In the genomic region with DNA sequence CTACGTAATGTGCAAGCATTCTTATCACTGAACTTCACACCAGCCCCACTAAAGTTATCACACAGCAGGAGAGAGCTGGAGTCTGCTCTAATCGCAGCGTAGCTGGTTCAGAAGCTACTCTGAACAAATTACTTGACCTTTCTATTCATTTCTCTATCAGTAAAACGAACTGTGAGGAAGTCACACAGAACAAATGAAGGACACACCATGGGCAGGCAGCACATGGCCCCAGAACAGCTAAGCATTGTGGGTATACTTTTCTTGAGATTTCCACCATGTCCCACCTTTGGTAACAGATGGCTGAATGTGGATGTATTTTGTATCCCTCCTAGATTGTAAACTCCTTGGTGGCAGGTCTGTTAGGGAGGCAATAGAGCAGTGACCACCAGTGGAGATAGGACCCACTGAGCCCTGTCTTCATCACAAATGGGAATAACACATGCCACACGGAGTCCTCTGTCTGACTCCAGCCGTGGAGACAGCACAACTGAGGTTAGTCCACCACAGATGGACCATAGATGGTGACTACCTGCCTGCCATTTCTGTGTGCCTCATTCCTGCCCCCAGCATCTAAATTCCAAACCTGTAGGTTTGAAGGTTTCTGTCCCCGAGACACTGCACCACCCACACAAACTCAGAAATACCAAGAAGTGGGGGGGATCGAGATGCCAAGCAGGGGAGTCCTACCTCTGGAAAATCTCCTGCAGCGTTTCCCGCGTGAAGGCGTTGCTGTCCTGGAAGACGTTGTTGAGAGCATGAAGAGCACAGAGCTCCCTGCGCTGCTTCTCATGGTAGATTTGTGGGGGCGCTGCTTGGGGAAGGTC, we compare ENCODE assay signal across 8 mouse cellular contexts. TPM values are rescaled to one million over a fixed set of nuclear protein-coding genes. Genes with fewer than 3 reads are reported as not detected.
A peak's percentile ranks its signal among the peaks of the same experiment; 100 is the strongest.
DNase-seq lines count a peak whose midpoint lies in the region; ATAC-seq and TF ChIP-seq lines count a peak whose summit lies in the region.

No protein-coding gene starts in this region.

- peaks cover 61% of the 10 kb centered on the region for H3K79me2 ChIP-seq in macrophage (ENCODE audit: inconsistent target)

- no peak for ATAC-seq in heart, embryonic 12.5 days (ENCODE audit: insufficient number of reproducible peaks, low FRiP score)
- no peak for ATAC-seq in forebrain, postnatal 0 days
- ATAC-seq in activated CD4-positive, CD25-positive, alpha-beta regulatory T cell, adult 4 months, result no peak

- peak overlapping the region; percentile 97 for H3K9ac ChIP-seq in heart, embryonic 12.5 days
- peak overlapping the region; percentile 90 for H3K9ac ChIP-seq in ES-Bruce4 (ENCODE audit: low read depth, poor library complexity, severe bottlenecking)
- H3K9ac ChIP-seq in forebrain, postnatal 0 days, result peak overlapping the region; percentile 71

- H3K4me1 ChIP-seq in heart, embryonic 12.5 days (replicated peaks), result peaks cover 60% of the 10 kb centered on the region
- peaks cover 4% of the 10 kb centered on the region for H3K4me1 ChIP-seq in ES-Bruce4 (ENCODE audit: control insufficient read depth, insufficient read depth, low read length)
- H3K4me1 ChIP-seq in forebrain, postnatal 0 days (ENCODE audit: insufficient read depth), result peaks cover 31% of the 10 kb centered on the region

- no peak for TF ChIP-seq EP300 in ES-Bruce4 (IDR thresholded peaks at IDR 0.05; ENCODE audit: insufficient read depth, low read depth, low read length)

- H3K27me3 ChIP-seq in heart, embryonic 12.5 days (replicated peaks), result no peaks in the 10 kb centered on the region
- no peaks in the 10 kb centered on the region for H3K27me3 ChIP-seq in ES-Bruce4 (ENCODE audit: control insufficient read depth, insufficient read depth, low read length, poor library complexity, severe bottlenecking)
- H3K27me3 ChIP-seq in forebrain, postnatal 0 days (ENCODE audit: insufficient read depth, low read length), result no peaks in the 10 kb centered on the region

- H3K4me2 ChIP-seq in heart, embryonic 12.5 days, result peak overlapping the region; percentile 95
- H3K4me2 ChIP-seq in forebrain, postnatal 0 days (ENCODE audit: low read depth), result peak overlapping the region; percentile 70

- H3K36me3 ChIP-seq in heart, embryonic 12.5 days, result no peaks in the 10 kb centered on the region
- no peaks in the 10 kb centered on the region for H3K36me3 ChIP-seq in ES-Bruce4 (ENCODE audit: control insufficient read depth, insufficient read depth, low read length, poor library complexity, severe bottlenecking)
- no peaks in the 10 kb centered on the region for H3K36me3 ChIP-seq in forebrain, postnatal 0 days (ENCODE audit: insufficient read depth)
- H3K36me3 ChIP-seq in macrophage (ENCODE audit: inconsistent target), result no peaks in the 10 kb centered on the region

- TF ChIP-seq POLR2A in ES-Bruce4 (IDR thresholded peaks at IDR 0.05; ENCODE audit: insufficient read depth, low read length), result no peak

- no peak for DNase-seq in heart, adult 8-10 months (ENCODE audit: low spot score)
- no peak for DNase-seq in forebrain, postnatal 0 days
- no peak for DNase-seq in gastrocnemius, adult 18-20 months (ENCODE audit: low spot score)
- no peak for DNase-seq in adrenal gland, adult 18-20 months (ENCODE audit: low spot score in 2 of 2)

- H3K9me3 ChIP-seq in heart, embryonic 12.5 days (replicated peaks), result no peaks in the 10 kb centered on the region
- H3K9me3 ChIP-seq in ES-Bruce4 (replicated peaks; ENCODE audit: control insufficient read depth, insufficient read depth, low read length, poor library complexity, severe bottlenecking), result no peaks in the 10 kb centered on the region
- no peaks in the 10 kb centered on the region for H3K9me3 ChIP-seq in forebrain, postnatal 0 days (ENCODE audit: low read length)

- H3K27ac ChIP-seq in heart, embryonic 12.5 days (ENCODE audit: poor library complexity, severe bottlenecking), result peak overlapping the region; percentile 69
- no peak overlapping the region for H3K27ac ChIP-seq in ES-Bruce4 (ENCODE audit: insufficient read depth, low read length)
- no peak overlapping the region for H3K27ac ChIP-seq in forebrain, postnatal 0 days (ENCODE audit: low read depth, low read length)
- H3K27ac ChIP-seq in macrophage, result no peak overlapping the region

- WGBS in heart, embryonic 12.5 days, result 2% methylated on average over 15 of the region's 15 CpGs
- 12% methylated on average over 15 of the region's 15 CpGs for WGBS in forebrain, postnatal 0 days
- WGBS in macrophage (ENCODE audit: missing documents), result 26% methylated on average over 13 of the region's 15 CpGs

- no peak for TF ChIP-seq CTCF in ES-Bruce4 (IDR thresholded peaks at IDR 0.05; ENCODE audit: low read depth, low read length)
- TF ChIP-seq CTCF in forebrain, postnatal 0 days (IDR thresholded peaks at IDR 0.05; ENCODE audit: low read depth), result no peak

- H3K4me3 ChIP-seq in heart, embryonic 12.5 days, result peak overlapping the region; percentile 91
- H3K4me3 ChIP-seq in ES-Bruce4 (ENCODE audit: low read depth, low read length) (peak overlapping the region; percentile 48), macrophage (ENCODE audit: inconsistent target) (peak overlapping the region; percentile 55)
- H3K4me3 ChIP-seq in forebrain, postnatal 0 days (ENCODE audit: low read depth, low read length), result peak overlapping the region; percentile 71

RNA-seq across cellular contexts. Expression of a gene that starts 1.5 kb away (rescaled TPM):
- 29.0 and 29.1 TPM in 2 replicates for polyA plus RNA-seq in heart, embryonic 12.5 days (2016; fragmentation: Nextera tagmentation; extraction: Ambion mirVana)
- 10 to 100 TPM; 19.7 to 28.9 (median 23.3) TPM for total RNA-seq in heart, adult 8-10 months (2022)
- polyA plus RNA-seq in ES-Bruce4 (2011; ENCODE audit: insufficient read depth, insufficient read length, low read depth, missing spikeins) (20.7 and 20.9 TPM in 2 replicates), macrophage (2018) (13.3 to 18.4 TPM (median 16.8 TPM) in 3 replicates)
- 49.2 and 54.1 TPM in 2 replicates for total RNA-seq in forebrain, postnatal 0 days (2014; rRNA removed)
- 18.6 and 20.2 TPM in 2 replicates for polyA plus RNA-seq in forebrain, postnatal 0 days (2015; fragmentation: Nextera tagmentation; extraction: Ambion mirVana)
- total RNA-seq in macrophage (2018; cell fraction: chromatin; rRNA removed), result 10 to 100 TPM in 1 of 26 experiments, 1 to 10 TPM in 25; 1.7 to 10.0 (median 4.2) TPM
- 10 to 100 TPM; 12.9 to 25.9 (median 17.1) TPM for total RNA-seq in macrophage (2018; cell fraction: cytosol; rRNA removed)
- total RNA-seq in macrophage (2018; cell fraction: nucleus; rRNA removed), result 10 to 100 TPM in 16 of 26 experiments, 1 to 10 TPM in 10; 5.7 to 18.4 (median 10.6) TPM
- polyA plus RNA-seq in activated CD4-positive, CD25-positive, alpha-beta regulatory T cell, adult 4 months (2017; shearing (Covaris generic)), result 1 to 10 TPM; 2.9 to 3.6 TPM
- 10 to 100 TPM; 13.9 to 17.6 TPM for total RNA-seq in gastrocnemius, adult 18-20 months (2021)
- 10 to 100 TPM; 35.9 to 40.3 TPM for total RNA-seq in adrenal gland, adult 18-20 months (2021)

RNA-seq across cellular contexts. Expression of a gene that starts 4.4 kb away (rescaled TPM):
- polyA plus RNA-seq in heart, embryonic 12.5 days (2016; fragmentation: Nextera tagmentation; extraction: Ambion mirVana), result 32.8 and 33.6 TPM in 2 replicates
- total RNA-seq in heart, adult 8-10 months (2022), result 10 to 100 TPM; 24.8 to 31.0 (median 29.0) TPM
- 32.4 and 38.3 TPM in 2 replicates for polyA plus RNA-seq in ES-Bruce4 (2011; ENCODE audit: insufficient read depth, insufficient read length, low read depth, missing spikeins)
- 74.2 and 78.1 TPM in 2 replicates for total RNA-seq in forebrain, postnatal 0 days (2014; rRNA removed)
- 43.4 and 47.6 TPM in 2 replicates for polyA plus RNA-seq in forebrain, postnatal 0 days (2015; fragmentation: Nextera tagmentation; extraction: Ambion mirVana)
- 10 to 100 TPM in 24 of 26 experiments, 1 to 10 TPM in 2; 8.8 to 74.7 (median 34.9) TPM for total RNA-seq in macrophage (2018; cell fraction: chromatin; rRNA removed)
- 10 to 100 TPM; 13.8 to 28.6 (median 20.0) TPM for total RNA-seq in macrophage (2018; cell fraction: cytosol; rRNA removed)
- 10 to 100 TPM; 11.7 to 42.6 (median 29.4) TPM for total RNA-seq in macrophage (2018; cell fraction: nucleus; rRNA removed)
- 18.0 to 29.2 TPM (median 22.4 TPM) in 3 replicates for polyA plus RNA-seq in macrophage (2018)
- 10 to 100 TPM; 21.2 to 24.9 TPM for polyA plus RNA-seq in activated CD4-positive, CD25-positive, alpha-beta regulatory T cell, adult 4 months (2017; shearing (Covaris generic))
- total RNA-seq in gastrocnemius, adult 18-20 months (2021), result 10 to 100 TPM; 25.2 to 28.1 TPM
- 10 to 100 TPM; 28.8 to 30.2 TPM for total RNA-seq in adrenal gland, adult 18-20 months (2021)

RNA-seq across cellular contexts. Expression of a gene that starts 15.6 kb away (rescaled TPM):
- 234 and 237 TPM in 2 replicates for polyA plus RNA-seq in heart, embryonic 12.5 days (2016; fragmentation: Nextera tagmentation; extraction: Ambion mirVana)
- total RNA-seq in heart, adult 8-10 months (2022), result 100 to 1,000 TPM; 103 to 122 (median 108) TPM
- polyA plus RNA-seq in ES-Bruce4 (2011; ENCODE audit: insufficient read depth, insufficient read length, low read depth, missing spikeins), result 131 and 145 TPM in 2 replicates
- 132 and 167 TPM in 2 replicates for total RNA-seq in forebrain, postnatal 0 days (2014; rRNA removed)
- polyA plus RNA-seq in forebrain, postnatal 0 days (2015; fragmentation: Nextera tagmentation; extraction: Ambion mirVana), result 248 and 266 TPM in 2 replicates
- total RNA-seq in macrophage (2018; cell fraction: chromatin; rRNA removed), result 10 to 100 TPM in 20 of 26 experiments, 1 to 10 TPM in 6; 5.6 to 22.7 (median 14.4) TPM
- 100 to 1,000 TPM in 1 of 26 experiments, 10 to 100 TPM in 25; 77.3 to 100 (median 86.7) TPM for total RNA-seq in macrophage (2018; cell fraction: cytosol; rRNA removed)
- 10 to 100 TPM; 13.5 to 72.1 (median 38.9) TPM for total RNA-seq in macrophage (2018; cell fraction: nucleus; rRNA removed)
- polyA plus RNA-seq in macrophage (2018), result 71.6 to 131 TPM (median 97.1 TPM) in 3 replicates
- polyA plus RNA-seq in activated CD4-positive, CD25-positive, alpha-beta regulatory T cell, adult 4 months (2017; shearing (Covaris generic)), result 100 to 1,000 TPM; 217 to 224 TPM
- 10 to 100 TPM; 57.0 to 60.2 TPM for total RNA-seq in gastrocnemius, adult 18-20 months (2021)
- 100 to 1,000 TPM; 102 to 112 TPM for total RNA-seq in adrenal gland, adult 18-20 months (2021)

RNA-seq across cellular contexts. Expression of a gene that starts 27.3 kb away (rescaled TPM):
- polyA plus RNA-seq in heart, embryonic 12.5 days (2016; fragmentation: Nextera tagmentation; extraction: Ambion mirVana), result 40.9 and 42.0 TPM in 2 replicates
- 10 to 100 TPM; 16.1 to 24.6 (median 19.7) TPM for total RNA-seq in heart, adult 8-10 months (2022)
- 22.0 and 28.7 TPM in 2 replicates for polyA plus RNA-seq in ES-Bruce4 (2011; ENCODE audit: insufficient read depth, insufficient read length, low read depth, missing spikeins)
- total RNA-seq in forebrain, postnatal 0 days (2014; rRNA removed), result 70.3 and 107 TPM in 2 replicates
- 117 and 119 TPM in 2 replicates for polyA plus RNA-seq in forebrain, postnatal 0 days (2015; fragmentation: Nextera tagmentation; extraction: Ambion mirVana)
- total RNA-seq in macrophage (2018; cell fraction: chromatin; rRNA removed), result 1 to 10 TPM in 18 of 26 experiments, not detected in 8; 1.1 to 4.9 (median 2.0) TPM
- total RNA-seq in macrophage (2018; cell fraction: cytosol; rRNA removed), result 10 to 100 TPM in 18 of 26 experiments, 1 to 10 TPM in 8; 6.7 to 17.0 (median 11.4) TPM
- 1 to 10 TPM in 24 of 26 experiments, under 1 TPM in 2; 0.75 to 5.7 (median 3.2) TPM for total RNA-seq in macrophage (2018; cell fraction: nucleus; rRNA removed)
- 11.0 to 24.8 TPM (median 14.4 TPM) in 3 replicates for polyA plus RNA-seq in macrophage (2018)
- 10 to 100 TPM; 16.2 to 17.6 TPM for polyA plus RNA-seq in activated CD4-positive, CD25-positive, alpha-beta regulatory T cell, adult 4 months (2017; shearing (Covaris generic))
- 10 to 100 TPM; 13.4 to 15.2 TPM for total RNA-seq in gastrocnemius, adult 18-20 months (2021)
- 10 to 100 TPM; 16.9 to 18.7 TPM for total RNA-seq in adrenal gland, adult 18-20 months (2021)

RNA-seq across cellular contexts. Expression of a gene that starts 27.5 kb away (rescaled TPM):
- 0.60 and 0.93 TPM in 2 replicates for polyA plus RNA-seq in heart, embryonic 12.5 days (2016; fragmentation: Nextera tagmentation; extraction: Ambion mirVana)
- under 1 TPM; 0.37 to 0.82 (median 0.63) TPM for total RNA-seq in heart, adult 8-10 months (2022)
- 3.2 and 3.4 TPM in 2 replicates for polyA plus RNA-seq in ES-Bruce4 (2011; ENCODE audit: insufficient read depth, insufficient read length, low read depth, missing spikeins)
- 17.1 and 25.7 TPM in 2 replicates for total RNA-seq in forebrain, postnatal 0 days (2014; rRNA removed)
- polyA plus RNA-seq in forebrain, postnatal 0 days (2015; fragmentation: Nextera tagmentation; extraction: Ambion mirVana), result 1.0 and 1.9 TPM in 2 replicates
- 10 to 100 TPM in 8 of 26 experiments, 1 to 10 TPM in 17, under 1 TPM in 1; 0.90 to 18.2 (median 6.5) TPM for total RNA-seq in macrophage (2018; cell fraction: chromatin; rRNA removed)
- total RNA-seq in macrophage (2018; cell fraction: cytosol; rRNA removed), result under 1 TPM in 24 of 26 experiments, not detected in 2; 0.04 to 0.82 (median 0.24) TPM
- 10 to 100 TPM in 2 of 26 experiments, 1 to 10 TPM in 19, under 1 TPM in 5; 0.29 to 11.5 (median 2.8) TPM for total RNA-seq in macrophage (2018; cell fraction: nucleus; rRNA removed)
- polyA plus RNA-seq in macrophage (2018), result 0.34 to 1.0 TPM in 2 of 3 replicates, not detected in the other
- polyA plus RNA-seq in activated CD4-positive, CD25-positive, alpha-beta regulatory T cell, adult 4 months (2017; shearing (Covaris generic)), result under 1 TPM in 1 of 2 experiments, not detected in 1; 0.26 TPM
- under 1 TPM; 0.46 to 0.69 TPM for total RNA-seq in gastrocnemius, adult 18-20 months (2021)
- total RNA-seq in adrenal gland, adult 18-20 months (2021), result 1 to 10 TPM; 1.5 to 2.0 TPM
